In genomic region chr2:53437046-53437815, GRCm38 (mm10) we compare ENCODE assay signal across 11 mouse cellular contexts.
A peak's percentile ranks its signal among the peaks of the same experiment; 100 is the strongest.
DNase-seq lines count a peak whose midpoint lies in the region; ATAC-seq lines count a peak whose summit lies in the region.
"Had no signal": no experiment of that assay in that cellular context is flagged by ENCODE, and none has a peak within 500 bp of the region (broad histone marks: within the 10 kb centered on the region; RNA-seq: fewer than 3 reads in every experiment).

No protein-coding gene starts in this region.

- H3K9ac ChIP-seq in midbrain, embryonic 12.5 days (replicated peaks), result no peak overlapping the region
- no peak overlapping the region for H3K9ac ChIP-seq in midbrain, embryonic 11.5 days (ENCODE audit: low read length)

- no peak for DNase-seq in midbrain, embryonic 11.5 days (ENCODE audit: low spot score, missing footprints)
- DNase-seq in frontal cortex, postnatal 14 days (ENCODE audit: low spot score in 2 of 2), result peak; percentile 5 to 11
- DNase-seq in left cerebral cortex, postnatal 25 days (ENCODE audit: low spot score in 2 of 2), result peak; percentile 17 to 19
- DNase-seq in right cerebral cortex, postnatal 25 days, result peak; percentile 20
- no peak for DNase-seq in embryo, embryonic 10.5 days (ENCODE audit: low spot score)
- no peak for DNase-seq in gastrocnemius, postnatal 4 days (ENCODE audit: low spot score in 2 of 2)
- DNase-seq: lung, postnatal 36 days had no signal

- 75% methylated on average over 5 of the region's 5 CpGs for WGBS in midbrain, embryonic 12.5 days
- WGBS in midbrain, embryonic 11.5 days, result 90% methylated on average over 5 of the region's 5 CpGs

- H3K9me3 ChIP-seq in midbrain, embryonic 12.5 days, result no peaks in the 10 kb centered on the region
- no peaks in the 10 kb centered on the region for H3K9me3 ChIP-seq in midbrain, embryonic 11.5 days (ENCODE audit: control insufficient read depth, low read length)
- H3K9me3 ChIP-seq: limb, embryonic 10.5 days had no signal

- no peak overlapping the region for H3K4me2 ChIP-seq in midbrain, embryonic 12.5 days (replicated peaks)
- no peak overlapping the region for H3K4me2 ChIP-seq in midbrain, embryonic 11.5 days

- H3K27ac ChIP-seq in midbrain, embryonic 12.5 days (replicated peaks), result no peak overlapping the region
- H3K27ac ChIP-seq in midbrain, embryonic 11.5 days (ENCODE audit: low read depth, low read length), result no peak overlapping the region
- H3K27ac ChIP-seq: limb, embryonic 10.5 days had no signal

- ATAC-seq in midbrain, embryonic 12.5 days (ENCODE audit: low FRiP score, low read depth), result peak; percentile 72
- no peak for ATAC-seq in midbrain, embryonic 11.5 days (ENCODE audit: low FRiP score)
- no peak for ATAC-seq in erythroblast, adult 5-6 weeks (replicated peaks; ENCODE audit: low FRiP score, poor library complexity, severe bottlenecking)
- ATAC-seq: CD4-positive, CD25-positive, alpha-beta regulatory T cell, adult 4 months had no signal

- no peaks in the 10 kb centered on the region for H3K27me3 ChIP-seq in midbrain, embryonic 12.5 days
- no peaks in the 10 kb centered on the region for H3K27me3 ChIP-seq in midbrain, embryonic 11.5 days (ENCODE audit: control insufficient read depth, insufficient read depth, low read length)

- peaks cover 8% of the 10 kb centered on the region for H3K4me1 ChIP-seq in midbrain, embryonic 12.5 days
- peaks cover 3% of the 10 kb centered on the region; the same call in 1 of the 2 replicates for H3K4me1 ChIP-seq in midbrain, embryonic 11.5 days (ENCODE audit: control insufficient read depth, insufficient read depth, low read length)
- H3K4me1 ChIP-seq: limb, embryonic 10.5 days had no signal

- no peak overlapping the region for H3K4me3 ChIP-seq in midbrain, embryonic 12.5 days
- H3K4me3 ChIP-seq in midbrain, embryonic 11.5 days (ENCODE audit: low read depth, low read length), result no peak overlapping the region
- H3K4me3 ChIP-seq: limb, embryonic 10.5 days had no signal

- intact Hi-C loops in left cerebral cortex, postnatal 25 days (cut with DNase I), result no loop called here

- no peaks in the 10 kb centered on the region for H3K36me3 ChIP-seq in midbrain, embryonic 12.5 days
- no peaks in the 10 kb centered on the region for H3K36me3 ChIP-seq in midbrain, embryonic 11.5 days (ENCODE audit: control insufficient read depth, insufficient read depth, low read length)
- H3K36me3 ChIP-seq: limb, embryonic 10.5 days had no signal

Comparison
In these comparisons a context has a peak if more than half of its experiments do, and no peak if none do; other contexts are left out.
1. DNase-seq: peak in frontal cortex, postnatal 14 days (2 of 2), left cerebral cortex, postnatal 25 days (2 of 2) and right cerebral cortex, postnatal 25 days (single experiment); none in midbrain, embryonic 11.5 days (single experiment), embryo, embryonic 10.5 days (single experiment) and gastrocnemius, postnatal 4 days (0 of 2).